Mouse (Mus musculus) gastrocnemius, postnatal 14 days (tissue): Measurements from ENCODE around the gene Rcn1. TPM values are rescaled to one million over a fixed set of nuclear protein-coding genes. Genes with fewer than 3 reads are reported as not detected.

Experiments used
- DNase-seq: peaks from one replicate; pipeline ENCODE4 v3.0.0; 2021; ENCODE audit warnings: mixed read lengths
- intact Hi-C: fragments of 180-260 bp; cut with DNase I; formaldehyde crosslinking; loops from one replicate; pipeline ENCODE4 v1.15.1; 2025; ENCODE audit warnings: low total_unique reads
- total RNA-seq, 2 experiments: library from RNA; stranded (reverse); gene quantifications; 2 replicates each; pipeline ENCODE4 v1.2.3; 2021

Rcn1 gene
- total RNA-seq, 2 experiments from 2014 or later = 26.8 to 32.6 TPM

GRCm38 (mm10) chr2:105367623-105368022 is 31.5 kb downstream of the Rcn1 start:
- intact Hi-C loops = no loop called here
- DNase-seq = no peak

- DNase-seq = no peak
Observed at GRCm38 (mm10) chr2:105358040-105358439, 41.1 kb downstream of the Rcn1 start.

GRCm38 (mm10) chr2:105356791-105357190 is 42.3 kb downstream of the Rcn1 start:
- intact Hi-C loops = no loop called here
- no peak for DNase-seq

More at GRCm38 (mm10) chr2:105358040-105358439, 41.1 kb downstream of the Rcn1 start:
- intact Hi-C loops = no loop called here

- intact Hi-C loops = no loop called here
- no peak for DNase-seq
Observed at GRCm38 (mm10) chr2:105348886-105349285, 50.2 kb downstream of the Rcn1 start.

- intact Hi-C loops = no loop called here
- no peak for DNase-seq
Observed at GRCm38 (mm10) chr2:105339993-105340392, 59.1 kb downstream of the Rcn1 start.

GRCm38 (mm10) chr2:105337171-105337875 is 61.8 kb downstream of the Rcn1 start:
- DNase-seq = no peak
- intact Hi-C loops = no loop called here

GRCm38 (mm10) chr2:105336314-105337027 is 62.6 kb downstream of the Rcn1 start:
- no peak for DNase-seq
- intact Hi-C loops = no loop called here

Other genes starting within 250 kb of the Rcn1 start
- not detected for gene Them7, start 175.0 kb downstream of the Rcn1 start, total RNA-seq